Mouse (Mus musculus) macrophage (primary cell): Measurements from ENCODE around the gene Sppl2a. TPM values are rescaled to one million over a fixed set of nuclear protein-coding genes. Genes with fewer than 3 reads are reported as not detected.
"Not testable (repeated sequence)": the region's sequence is repeated elsewhere in the genome, so short reads cannot be mapped to it uniquely, and the experiment has no call there.

Experiments used
- H3K27ac ChIP-seq: fragments of 350-480 bp; formaldehyde crosslinking; 2 replicates; pipeline ENCODE4 v1.9.0; 2021
- H3K36me3 ChIP-seq: fragments of 350-480 bp; formaldehyde crosslinking; 2 replicates; pipeline ENCODE4 v1.9.0; 2021; ENCODE audit errors: inconsistent target
- H3K4me3 ChIP-seq: fragments of 350-480 bp; formaldehyde crosslinking; 2 replicates; pipeline ENCODE4 v1.9.0; 2021; ENCODE audit errors: inconsistent target
- H3K79me2 ChIP-seq: fragments of 350-480 bp; formaldehyde crosslinking; 2 replicates; pipeline ENCODE4 v1.9.0; 2021; ENCODE audit errors: inconsistent target
- WGBS: methylation state at CpG from one replicate; pipeline ENCODE4 v1.1.7; 2026; ENCODE audit warnings: inconsistent platforms; ENCODE audit not compliant: missing documents; 5-methylcytosine and 5-hydroxymethylcytosine counted together
- polyA plus RNA-seq: library from polyadenylated mRNA; stranded (reverse); fragments of 250-400 nt; gene quantifications from 3 replicates; pipeline ENCODE4 v1.2.4, GENCODE M21; 2018; ENCODE audit warnings: inconsistent platforms

Gene Sppl2a
- polyA plus RNA-seq, 1 experiment from 2014 or later, result 64.1 TPM

DNA sequence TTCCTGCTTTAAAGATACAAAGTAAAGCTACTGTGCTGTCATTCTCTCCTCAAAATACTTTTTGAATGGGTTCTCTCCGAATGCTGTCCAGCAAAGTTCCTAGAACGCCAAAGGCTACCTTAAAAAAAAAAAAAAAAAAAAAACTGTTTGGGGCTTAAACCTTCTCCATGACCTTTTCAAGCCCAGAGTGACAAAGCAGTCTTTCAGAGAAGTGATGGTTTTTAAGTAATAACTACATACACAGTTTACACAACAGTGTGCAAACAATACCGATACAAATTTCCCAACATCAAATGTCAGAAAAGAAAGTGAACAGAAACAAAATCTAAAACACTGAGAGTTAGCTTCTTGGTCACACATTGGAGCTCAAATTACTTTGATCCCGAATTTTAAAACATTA lies 1.3 kb downstream of the Sppl2a start:
- peaks cover 55% of the 10 kb centered on the region for H3K79me2 ChIP-seq
- peak overlapping the region; percentile 91 for H3K4me3 ChIP-seq
- H3K36me3 ChIP-seq, result peaks cover 13% of the 10 kb centered on the region
- H3K27ac ChIP-seq, result peak overlapping the region; percentile 93; the same call in 1 of the 2 replicates
- WGBS, result 49% methylated on average over 4 of the region's 4 CpGs

DNA sequence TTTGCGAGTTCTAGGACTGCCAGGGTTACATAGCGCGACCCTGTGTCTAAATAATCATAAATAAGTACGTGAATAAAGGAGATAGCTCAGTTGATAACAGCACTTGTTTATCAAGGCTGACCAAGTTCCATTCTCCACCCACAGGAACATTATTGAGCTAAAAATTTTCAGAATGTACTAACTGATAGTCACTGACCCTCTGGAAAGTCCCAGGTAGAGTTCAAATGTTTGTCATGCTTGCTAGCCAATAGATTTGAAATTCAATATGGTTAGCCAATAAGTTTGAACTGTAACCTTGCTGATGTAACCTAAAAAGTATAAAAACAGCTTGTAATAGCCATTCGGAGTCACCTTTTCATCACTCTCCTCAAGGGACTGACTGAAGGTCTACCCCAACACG lies 4.4 kb downstream of the Sppl2a start:
- Histone ChIP-seq H3K4me3 (no peak overlapping the region), H3K27ac (no peak overlapping the region), H3K79me2 (peaks cover 55% of the 10 kb centered on the region), H3K36me3 (peaks cover 43% of the 10 kb centered on the region)
- WGBS, result 92% methylated on average over 6 of the region's 6 CpGs

DNA sequence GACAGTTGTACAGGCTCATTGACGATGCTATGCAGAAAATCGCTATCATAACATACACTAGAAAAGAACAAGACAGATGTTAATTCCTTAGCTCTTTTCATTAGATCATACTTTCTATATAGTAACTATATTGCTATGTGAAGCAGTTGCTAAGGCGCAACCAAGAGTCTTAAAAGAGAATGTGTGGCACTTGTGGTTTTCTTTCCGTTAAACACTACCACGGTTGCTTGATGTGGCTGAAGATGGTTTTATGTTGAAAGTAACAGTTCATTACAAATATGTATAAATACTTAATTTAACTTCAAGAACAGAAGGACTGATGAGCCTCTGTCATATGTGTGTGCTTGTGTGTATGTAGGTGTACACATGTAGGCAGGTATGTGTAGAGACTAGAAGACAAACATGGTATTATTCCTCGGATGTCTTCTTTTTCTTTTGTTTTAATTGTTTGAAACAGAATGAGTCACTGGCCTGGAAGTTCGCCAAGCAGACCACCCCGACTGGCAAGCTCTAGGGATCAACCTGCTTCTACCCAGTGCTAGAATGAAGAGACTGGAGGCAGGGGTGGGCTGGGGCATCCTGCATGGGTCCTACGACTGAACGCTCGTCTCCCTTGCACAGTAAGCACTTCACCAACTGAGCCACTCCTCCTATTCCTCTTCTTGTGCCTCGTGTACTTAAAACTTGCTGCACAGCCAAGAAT lies 12.5 kb downstream of the Sppl2a start:
- 87% methylated on average over 11 of the region's 12 CpGs for whole genome bisulfite sequencing
- H3K4me3 ChIP-seq, result no peak overlapping the region
- H3K79me2 ChIP-seq, result no peaks in the 10 kb centered on the region
- peaks cover 97% of the 10 kb centered on the region for H3K36me3 ChIP-seq
- no peak overlapping the region for H3K27ac ChIP-seq

DNA sequence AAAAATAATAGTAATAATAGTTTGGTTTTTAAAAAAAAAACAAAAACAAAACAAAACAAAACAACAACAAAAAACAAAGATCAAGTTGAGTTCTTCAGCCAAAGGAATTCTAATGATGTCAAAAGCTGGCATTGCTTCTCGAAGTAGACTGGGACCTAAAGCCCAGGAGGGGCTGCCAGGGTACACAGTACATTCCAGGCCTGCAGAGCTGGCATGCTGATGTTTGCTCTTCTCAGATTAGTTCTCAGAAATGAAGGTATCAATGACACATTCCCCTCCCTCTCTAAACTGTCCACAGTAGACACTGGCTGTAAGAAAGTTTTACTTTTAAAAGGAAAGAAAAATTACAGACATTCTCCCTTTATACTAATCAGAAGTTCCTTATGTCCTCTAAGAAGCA lies 16.8 kb downstream of the Sppl2a start:
- Histone ChIP-seq H3K36me3 (peaks cover 88% of the 10 kb centered on the region), H3K4me3 (no peak overlapping the region), H3K27ac (no peak overlapping the region), H3K79me2 (no peaks in the 10 kb centered on the region)
- 92% methylated on average over 1 of the region's 1 CpGs for WGBS

DNA sequence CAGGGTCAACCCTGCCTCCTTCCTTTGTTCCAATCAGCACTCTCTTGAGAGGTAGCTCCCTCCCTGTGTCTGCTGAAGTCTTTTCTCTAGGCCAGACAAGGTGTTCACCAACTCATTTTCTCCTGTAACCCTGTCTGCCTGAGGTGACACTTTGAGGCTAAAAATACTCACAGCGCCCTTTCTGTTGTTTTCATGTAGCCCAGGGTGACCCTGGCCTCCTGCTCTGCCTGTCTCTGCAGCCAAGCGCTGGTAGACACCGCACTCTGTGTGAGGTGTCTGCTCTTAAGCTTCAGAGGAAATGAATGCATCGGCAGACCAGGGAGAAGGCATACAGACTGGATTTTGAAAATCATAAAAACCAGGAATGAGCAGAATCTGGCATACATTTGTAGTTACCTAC lies 18.9 kb downstream of the Sppl2a start:
- Histone ChIP-seq H3K36me3 (peaks cover 83% of the 10 kb centered on the region), H3K4me3 (no peak overlapping the region), H3K27ac (no peak overlapping the region), H3K79me2 (no peaks in the 10 kb centered on the region)
- 95% methylated on average over 4 of the region's 4 CpGs for WGBS

DNA sequence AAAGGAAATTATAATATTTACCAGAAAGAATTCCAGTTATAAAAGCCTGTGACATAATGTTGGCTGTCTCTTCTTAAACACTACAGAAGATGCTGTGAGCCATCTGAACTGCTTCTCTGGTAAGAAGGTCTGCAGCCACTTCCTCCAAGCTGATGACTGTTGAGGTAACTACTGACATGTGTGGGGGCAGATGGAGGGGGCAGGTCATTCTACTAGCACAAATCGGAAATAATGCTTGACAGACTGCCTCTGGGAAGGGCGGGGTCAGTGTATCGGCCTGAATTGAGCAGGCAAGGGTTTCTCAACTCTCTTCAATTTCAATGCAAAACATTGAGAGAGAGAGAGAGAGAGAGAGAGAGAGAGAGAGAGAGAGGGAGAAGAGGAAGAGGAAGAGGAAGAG lies 28.9 kb downstream of the Sppl2a start:
- WGBS, result 83% methylated on average over 1 of the region's 3 CpGs
- Histone ChIP-seq H3K4me3 (no peak overlapping the region), H3K79me2 (no peaks in the 10 kb centered on the region), H3K27ac (no peak overlapping the region), H3K36me3 (peaks cover 95% of the 10 kb centered on the region)

DNA sequence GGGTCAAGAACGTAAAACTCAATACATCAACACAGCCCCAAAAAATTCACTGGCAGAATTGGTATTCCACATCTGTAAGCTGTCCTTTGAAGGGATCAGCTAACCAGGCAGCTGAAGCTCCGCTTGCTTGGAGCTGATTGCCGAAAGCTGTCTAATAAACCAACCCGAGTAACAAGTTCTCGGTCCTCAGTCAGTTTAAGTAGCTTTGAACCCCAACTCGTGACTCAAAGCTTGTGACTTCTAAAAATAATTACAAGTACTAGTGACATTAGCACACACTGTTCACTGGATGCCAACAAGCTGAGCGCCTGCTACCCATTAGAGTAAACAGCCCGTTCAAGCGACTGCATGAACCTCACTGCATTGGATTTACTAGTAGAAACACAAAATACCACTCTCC lies 35.5 kb downstream of the Sppl2a start:
- Histone ChIP-seq H3K36me3 (peaks cover 80% of the 10 kb centered on the region), H3K79me2 (no peaks in the 10 kb centered on the region), H3K4me3 (no peak overlapping the region), H3K27ac (no peak overlapping the region)
- 93% methylated on average over 9 of the region's 9 CpGs for WGBS

DNA sequence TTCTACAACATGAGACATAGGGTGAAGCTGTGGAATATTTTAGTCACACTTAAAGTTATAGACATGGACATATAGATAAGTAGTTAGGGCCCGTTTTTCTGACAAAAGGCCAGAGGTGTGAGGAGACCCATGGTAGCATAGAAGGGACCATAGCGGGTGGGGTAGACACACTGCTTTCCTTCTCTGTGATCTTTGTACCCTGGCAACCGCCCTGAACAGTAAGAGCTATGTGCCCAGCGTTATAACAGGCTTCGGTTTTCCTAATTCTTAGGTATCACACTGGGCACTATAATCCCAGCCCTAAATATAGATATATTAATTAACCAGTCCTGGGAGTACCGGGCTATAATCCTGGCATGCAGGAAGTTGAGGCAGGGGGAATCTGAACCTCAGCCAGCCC lies 36.1 kb downstream of the Sppl2a start:
- Histone ChIP-seq H3K27ac (no peak overlapping the region), H3K79me2 (no peaks in the 10 kb centered on the region), H3K36me3 (peaks cover 80% of the 10 kb centered on the region), H3K4me3 (no peak overlapping the region)
- 90% methylated on average over 4 of the region's 6 CpGs for WGBS

DNA sequence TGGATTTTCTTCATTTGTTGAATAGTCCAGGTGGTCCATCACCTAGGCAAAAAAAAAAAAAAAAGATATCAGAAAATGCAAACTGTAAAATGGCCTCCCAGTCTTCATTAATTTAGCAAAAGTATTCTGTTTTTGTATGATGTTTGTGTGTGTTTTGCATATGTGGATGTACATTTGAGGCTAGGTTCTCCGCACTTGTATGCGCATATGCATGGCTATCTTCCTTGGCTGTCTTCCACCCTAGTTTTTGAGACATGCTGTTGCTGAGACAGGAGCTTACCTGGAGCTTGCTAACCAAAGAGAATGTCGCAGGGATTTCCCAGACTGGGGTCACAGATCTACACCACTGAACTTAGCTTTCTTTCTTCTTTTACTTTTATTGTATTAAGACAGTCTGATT lies 38.8 kb downstream of the Sppl2a start:
- 100% methylated on average over 2 of the region's 3 CpGs for WGBS
- no peak overlapping the region for H3K27ac ChIP-seq
- peaks cover 72% of the 10 kb centered on the region for H3K36me3 ChIP-seq
- H3K4me3 ChIP-seq, result no peak overlapping the region
- no peaks in the 10 kb centered on the region for H3K79me2 ChIP-seq

DNA sequence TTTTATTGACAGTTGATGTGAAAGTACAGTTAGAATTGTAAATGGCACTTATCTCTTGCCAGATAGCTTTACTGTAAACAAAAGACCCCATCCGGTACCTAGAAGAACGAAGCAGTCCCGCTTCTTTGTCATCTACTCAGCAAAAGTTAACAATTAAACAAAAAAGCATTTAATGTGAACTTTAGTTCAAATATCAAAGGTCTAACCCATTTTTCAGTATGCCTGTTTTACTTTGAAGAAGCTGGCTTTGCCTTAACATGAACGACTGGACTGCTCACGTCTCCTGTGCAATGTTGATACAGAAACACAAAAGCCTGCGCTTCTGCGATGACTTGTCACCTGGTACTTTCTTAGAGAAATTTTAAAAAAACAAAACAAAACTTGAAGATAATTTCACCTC lies 40.7 kb downstream of the Sppl2a start:
- WGBS, result 98% methylated on average over 7 of the region's 7 CpGs
- Histone ChIP-seq H3K27ac (no peak overlapping the region), H3K36me3 (peaks cover 56% of the 10 kb centered on the region)

DNA sequence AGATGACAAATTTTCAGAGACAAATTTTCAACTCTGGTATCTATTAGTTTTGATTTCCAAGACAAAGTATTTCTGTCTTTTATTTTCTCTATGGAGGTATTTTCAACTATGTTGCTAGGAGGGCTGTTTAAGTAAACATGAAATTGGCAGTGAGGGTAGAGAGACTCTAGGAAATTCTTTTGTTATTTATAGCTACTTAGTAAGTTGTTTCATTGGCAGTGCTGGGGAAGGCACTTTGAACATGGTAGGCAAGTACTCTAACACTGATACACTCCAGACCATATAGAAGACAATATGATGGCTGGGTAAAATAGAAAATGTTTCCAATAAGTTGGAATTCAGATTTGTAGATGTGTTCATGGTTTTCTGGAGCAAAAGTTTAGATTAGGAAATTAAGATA lies 41.3 kb downstream of the Sppl2a start:
- Histone ChIP-seq H3K4me3 (no peak overlapping the region), H3K79me2 (no peaks in the 10 kb centered on the region), H3K27ac (no peak overlapping the region), H3K36me3 (peaks cover 51% of the 10 kb centered on the region)

More for the DNA sequence above, 40.7 kb downstream of the Sppl2a start:
- Histone ChIP-seq H3K79me2 (no peaks in the 10 kb centered on the region), H3K4me3 (no peak overlapping the region)

DNA sequence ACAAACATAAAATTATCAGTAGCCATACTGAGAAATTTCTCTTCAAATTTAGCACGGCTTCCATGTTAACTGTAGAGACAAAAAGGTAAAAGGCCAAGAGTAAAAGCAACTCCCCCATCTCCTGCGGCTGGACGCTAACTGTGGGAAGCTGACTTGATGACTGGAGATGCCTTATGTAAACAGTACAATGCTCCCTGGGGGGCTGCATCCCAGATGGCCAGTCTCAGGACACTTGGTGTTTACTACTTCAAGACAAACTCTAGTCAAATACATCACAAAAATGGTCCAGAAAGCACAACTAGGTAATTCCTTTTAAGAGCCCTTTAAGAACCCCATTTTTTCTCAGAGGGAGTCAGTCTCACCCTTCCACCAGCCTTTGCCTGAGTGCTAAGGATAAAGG lies 45.9 kb downstream of the Sppl2a start:
- 91% methylated on average over 3 of the region's 3 CpGs for WGBS
- peaks cover 18% of the 10 kb centered on the region; the same call in 1 of the 2 replicates for H3K36me3 ChIP-seq
- H3K27ac ChIP-seq, result no peak overlapping the region
- no peak overlapping the region for H3K4me3 ChIP-seq
- no peaks in the 10 kb centered on the region for H3K79me2 ChIP-seq

DNA sequence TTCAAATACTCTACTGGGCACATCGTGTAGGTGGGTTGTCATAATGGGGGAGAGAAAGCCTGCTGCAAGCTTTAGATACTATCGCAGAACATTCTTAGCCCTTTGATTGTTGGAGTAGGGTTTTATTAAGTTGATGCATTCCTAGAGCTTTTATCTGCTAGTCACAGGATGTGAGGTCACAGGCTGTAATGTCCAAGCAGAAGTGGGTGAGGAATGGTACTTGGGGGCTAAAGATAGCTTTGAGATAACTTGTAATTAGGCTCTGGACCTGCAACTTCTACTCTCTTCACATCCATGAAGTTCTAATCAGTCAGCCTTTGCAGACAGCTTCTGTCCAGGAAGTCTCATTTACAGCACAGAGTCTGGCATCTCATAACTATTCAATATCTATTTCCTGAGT lies 47.2 kb downstream of the Sppl2a start:
- Histone ChIP-seq H3K4me3 (no peak overlapping the region), H3K79me2 (no peaks in the 10 kb centered on the region), H3K27ac (no peak overlapping the region), H3K36me3 (0 out of 2 replicates have a peak, but pooled peaks cover 5% of the 10 kb centered on the region)
- WGBS, result 75% methylated on average over 2 of the region's 2 CpGs

DNA sequence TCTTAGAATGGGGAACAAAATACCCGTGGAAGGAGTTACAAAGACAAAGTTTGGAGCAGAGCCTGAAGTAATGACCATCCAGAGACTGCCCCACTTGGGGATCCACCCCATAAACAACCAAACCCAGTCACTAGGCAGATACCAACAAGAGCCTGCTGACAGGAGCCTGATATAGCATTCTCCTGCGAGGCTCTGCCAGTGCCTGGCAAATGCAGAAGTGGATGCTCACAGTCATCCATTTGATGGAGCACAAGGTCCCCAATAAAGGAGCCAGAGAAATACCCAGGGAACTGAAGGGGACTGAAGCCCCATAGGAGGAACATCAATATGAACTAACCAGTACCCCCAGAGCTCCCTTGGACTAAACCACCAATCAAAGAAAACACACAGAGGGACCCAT lies 50.3 kb downstream of the Sppl2a start:
- 83% methylated on average over 2 of the region's 2 CpGs for WGBS

DNA sequence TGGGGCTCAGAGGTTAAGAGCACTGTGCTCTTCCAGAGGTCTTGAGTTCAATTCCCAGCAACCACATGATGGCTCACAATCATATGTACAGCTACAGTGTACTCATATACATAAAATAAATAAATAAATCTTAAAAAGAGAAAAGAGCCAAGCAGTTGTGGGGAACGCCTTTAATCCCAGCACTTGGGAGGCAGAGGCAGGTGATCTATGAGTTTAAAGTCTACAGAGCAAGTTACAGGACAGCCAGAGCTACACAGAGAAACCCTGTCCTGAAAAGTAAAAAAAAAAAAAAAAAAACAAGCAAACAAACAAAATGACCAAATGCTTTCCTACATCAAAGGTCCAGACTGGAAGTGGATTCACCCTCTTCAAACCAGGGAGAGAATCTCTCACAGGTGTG lies 55.0 kb downstream of the Sppl2a start:
- peaks cover 26% of the 10 kb centered on the region for H3K79me2 ChIP-seq
- H3K36me3 ChIP-seq, result no peaks in the 10 kb centered on the region
- H3K27ac ChIP-seq, result no peak overlapping the region
- H3K4me3 ChIP-seq, result no peak overlapping the region
- WGBS, result 86% methylated on average over 1 of the region's 1 CpGs

More for the DNA sequence above, 50.3 kb downstream of the Sppl2a start:
- not testable (repeated sequence) for H3K36me3 ChIP-seq, H3K27ac ChIP-seq, H3K4me3 ChIP-seq, H3K79me2 ChIP-seq
